Mouse (Mus musculus) small intestine, adult 2 months (tissue): Measurements from ENCODE around the gene Akap2. TPM values are rescaled to one million over a fixed set of nuclear protein-coding genes. Genes with fewer than 3 reads are reported as not detected.

Experiments
- H3K27ac ChIP-seq: fragments of 200-500 bp; 2 replicates; pipeline ENCODE4 v1.5.1; 2012; ENCODE audit warnings: low read depth, low read length, control low read depth, inconsistent platforms; ENCODE audit not compliant: insufficient read depth
- H3K27me3 ChIP-seq: fragments of 200-500 bp; 2 replicates; pipeline ENCODE4 v1.6.1; 2012; ENCODE audit warnings: mild to moderate bottlenecking, moderate library complexity, low read length, inconsistent platforms; ENCODE audit not compliant: control insufficient read depth, insufficient read depth
- H3K36me3 ChIP-seq: fragments of 200-500 bp; 2 replicates; pipeline ENCODE4 v1.6.1; 2012; ENCODE audit warnings: mild to moderate bottlenecking, low read length, control low read depth, inconsistent platforms; ENCODE audit not compliant: control insufficient read depth, insufficient read depth
- H3K4me1 ChIP-seq: fragments of 200-500 bp; 2 replicates; pipeline ENCODE4 v1.6.1; 2012; ENCODE audit warnings: low read length, inconsistent platforms, mixed read lengths; ENCODE audit not compliant: control insufficient read depth, insufficient read depth, insufficient read length
- H3K4me3 ChIP-seq: fragments of 200-500 bp; 2 replicates; pipeline ENCODE4 v1.5.1; 2012; ENCODE audit warnings: low read depth, mild to moderate bottlenecking, control low read depth, inconsistent platforms, low read length, moderate library complexity
- CTCF ChIP-seq: fragments of 200-500 bp; IDR thresholded peaks from 2 replicates; pipeline ENCODE4 v1.5.1; 2012; ENCODE audit warnings: low read depth, mild to moderate bottlenecking, control low read depth, inconsistent platforms, low read length, moderate library complexity, mixed read lengths; ENCODE audit not compliant: insufficient replicate concordance, insufficient read length; ENCODE audit errors: extremely low read depth
- POLR2A ChIP-seq: fragments of 200-500 bp; IDR thresholded peaks from 2 replicates; pipeline ENCODE4 v1.6.1; 2012; ENCODE audit warnings: low read depth, mild to moderate bottlenecking, control low read depth, inconsistent platforms, low read length, moderate library complexity
- WGBS: fragments of 180-500 bp; shearing (Covaris S2); methylation state at CpG from one replicate; pipeline ENCODE4 v1.1.7; 2018; 5-methylcytosine and 5-hydroxymethylcytosine counted together
- polyA plus RNA-seq: library from polyadenylated mRNA; depleted of rRNA; stranded (reverse); fragments of >200 nt; gene quantifications from 2 replicates; pipeline ENCODE4 v1.2.3, GENCODE M21; 2012

Gene Akap2
- polyA plus RNA-seq, 1 experiment = 7.6 TPM

DNA sequence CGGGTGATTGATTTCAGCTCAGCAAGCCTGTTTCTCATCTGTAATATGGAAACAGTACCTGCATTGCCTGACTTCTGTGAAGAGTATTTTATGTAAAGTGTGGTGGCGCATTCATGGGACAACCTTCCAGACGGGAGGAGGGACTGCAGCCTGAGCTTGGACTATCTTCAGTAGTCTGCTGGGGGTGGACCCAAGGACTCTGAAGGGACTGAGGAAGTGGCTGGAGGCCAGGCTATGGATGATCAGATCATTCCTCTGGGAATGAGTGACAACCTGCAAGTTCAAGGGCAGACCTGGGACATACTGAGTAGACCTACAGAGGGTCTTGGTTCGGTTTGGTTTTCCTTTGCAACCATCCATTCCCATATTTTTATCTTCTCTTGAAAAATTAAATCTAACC, 4.8 kb downstream of the Akap2 start:
- Histone ChIP-seq H3K27me3 (no peaks in the 10 kb centered on the region), H3K36me3 (no peaks in the 10 kb centered on the region)
- WGBS = 83% methylated on average over 4 of the region's 4 CpGs

DNA sequence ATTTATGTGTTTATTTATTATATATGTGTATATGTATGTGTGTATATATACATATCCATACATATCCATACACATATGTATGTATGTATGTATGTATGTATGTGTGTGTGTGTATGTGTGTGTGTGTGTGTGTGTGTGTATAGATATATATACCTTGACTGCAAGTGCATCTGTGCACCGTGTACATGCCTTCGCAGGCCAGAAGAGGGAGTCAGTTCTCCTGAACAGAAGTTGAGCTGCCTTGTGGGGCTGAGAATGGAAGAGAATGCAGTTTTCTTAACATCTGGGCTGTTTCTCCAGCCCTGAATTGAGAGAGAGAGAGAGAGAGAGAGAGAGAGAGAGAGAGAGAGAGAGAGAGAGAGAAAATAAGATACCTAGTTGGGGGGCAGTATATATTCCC, 6.2 kb downstream of the Akap2 start:
- no peak overlapping the region for H3K27ac ChIP-seq
- no peak for TF ChIP-seq CTCF
- TF ChIP-seq POLR2A = no peak
- H3K4me3 ChIP-seq = no peak overlapping the region
- H3K27me3 ChIP-seq = no peaks in the 10 kb centered on the region
- no peaks in the 10 kb centered on the region for H3K36me3 ChIP-seq
- H3K4me1 ChIP-seq = no peaks in the 10 kb centered on the region
- 45% methylated on average over 2 of the region's 2 CpGs for WGBS

More for the DNA sequence above, 4.8 kb downstream of the Akap2 start:
- H3K27ac ChIP-seq = no peak overlapping the region
- no peak overlapping the region for H3K4me3 ChIP-seq
- TF ChIP-seq POLR2A (no peak), CTCF (no peak)
- H3K4me1 ChIP-seq = no peaks in the 10 kb centered on the region

DNA sequence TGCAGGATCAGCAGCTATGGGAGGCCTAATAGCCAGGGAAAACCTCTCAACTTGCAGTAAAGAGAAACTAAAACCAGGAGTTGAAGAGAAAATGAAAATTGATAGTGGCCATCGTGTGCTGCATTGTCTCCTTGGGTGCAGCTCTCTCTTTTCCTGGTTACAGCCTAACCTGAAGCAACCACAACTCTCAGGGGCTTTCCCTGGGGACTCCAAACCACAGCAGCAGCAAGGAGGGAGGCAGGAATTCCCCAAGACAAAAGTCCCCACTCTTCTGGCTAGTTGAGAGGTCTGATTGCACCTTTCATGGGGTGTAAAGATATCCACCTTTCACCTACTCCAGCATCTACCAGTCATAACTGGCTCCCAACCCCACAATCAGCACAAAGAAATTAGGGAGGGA, 8.1 kb downstream of the Akap2 start:
- TF ChIP-seq CTCF = no peak
- TF ChIP-seq POLR2A = no peak
- WGBS = 26% methylated on average over 1 of the region's 1 CpGs
- Histone ChIP-seq H3K27ac (no peak overlapping the region), H3K27me3 (no peaks in the 10 kb centered on the region), H3K4me1 (no peaks in the 10 kb centered on the region), H3K36me3 (no peaks in the 10 kb centered on the region), H3K4me3 (no peak overlapping the region)

DNA sequence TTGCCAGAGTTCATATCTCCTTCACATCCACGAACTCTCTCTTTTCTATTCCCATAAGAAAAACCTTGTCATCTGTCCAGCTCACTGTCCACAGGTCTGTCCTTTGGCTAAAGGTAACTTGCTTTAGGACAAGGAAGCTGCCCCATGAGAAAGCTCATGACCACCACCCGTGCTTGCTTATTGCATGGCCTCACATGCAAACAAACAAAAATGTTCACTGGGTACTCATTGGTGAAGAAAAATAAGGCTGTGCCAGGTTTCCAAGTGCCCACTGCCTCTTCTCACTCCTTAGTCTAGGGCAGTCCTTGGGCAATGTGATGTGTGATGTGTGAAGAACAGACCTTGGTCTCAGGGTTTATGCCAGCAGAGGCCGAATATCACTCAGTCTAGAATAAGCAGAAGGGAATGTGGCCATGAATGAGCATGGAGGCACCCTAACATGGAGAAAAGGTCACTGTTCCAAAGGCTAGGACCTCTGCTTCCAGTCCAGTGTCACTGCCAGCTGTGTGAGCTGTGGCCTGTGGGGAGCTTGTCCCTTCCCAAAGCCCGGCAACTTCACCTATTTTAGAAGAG, 11.2 kb downstream of the Akap2 start:
- TF ChIP-seq POLR2A (no peak), CTCF (no peak)
- no peaks in the 10 kb centered on the region for H3K4me1 ChIP-seq
- no peaks in the 10 kb centered on the region for H3K36me3 ChIP-seq
- no peaks in the 10 kb centered on the region for H3K27me3 ChIP-seq
- 84% methylated on average over 4 of the region's 4 CpGs for WGBS
- H3K27ac ChIP-seq = no peak overlapping the region
- no peak overlapping the region for H3K4me3 ChIP-seq

DNA sequence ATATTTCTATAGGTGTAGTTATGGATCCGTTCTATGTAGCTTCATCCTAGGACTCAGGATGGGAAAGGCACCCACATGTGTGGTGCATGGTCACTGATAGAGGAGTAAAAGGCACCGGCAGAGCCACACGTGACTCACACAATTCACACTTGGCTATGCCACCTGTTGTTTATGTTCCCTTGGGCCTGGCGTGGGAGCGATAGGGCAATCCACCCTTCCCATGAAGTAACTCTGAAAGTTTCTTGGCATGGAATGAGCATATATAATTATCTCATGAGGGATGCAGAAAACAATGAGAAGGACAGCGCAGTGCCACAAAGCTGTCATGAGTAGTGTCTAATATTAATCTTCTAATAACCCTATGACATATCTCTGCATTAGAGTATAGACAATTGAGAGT, 12.6 kb downstream of the Akap2 start:
- TF ChIP-seq CTCF (no peak), POLR2A (no peak)
- H3K36me3 ChIP-seq = no peaks in the 10 kb centered on the region
- no peak overlapping the region for H3K4me3 ChIP-seq
- H3K27me3 ChIP-seq = no peaks in the 10 kb centered on the region
- no peaks in the 10 kb centered on the region for H3K4me1 ChIP-seq
- WGBS = 73% methylated on average over 6 of the region's 6 CpGs
- no peak overlapping the region for H3K27ac ChIP-seq

DNA sequence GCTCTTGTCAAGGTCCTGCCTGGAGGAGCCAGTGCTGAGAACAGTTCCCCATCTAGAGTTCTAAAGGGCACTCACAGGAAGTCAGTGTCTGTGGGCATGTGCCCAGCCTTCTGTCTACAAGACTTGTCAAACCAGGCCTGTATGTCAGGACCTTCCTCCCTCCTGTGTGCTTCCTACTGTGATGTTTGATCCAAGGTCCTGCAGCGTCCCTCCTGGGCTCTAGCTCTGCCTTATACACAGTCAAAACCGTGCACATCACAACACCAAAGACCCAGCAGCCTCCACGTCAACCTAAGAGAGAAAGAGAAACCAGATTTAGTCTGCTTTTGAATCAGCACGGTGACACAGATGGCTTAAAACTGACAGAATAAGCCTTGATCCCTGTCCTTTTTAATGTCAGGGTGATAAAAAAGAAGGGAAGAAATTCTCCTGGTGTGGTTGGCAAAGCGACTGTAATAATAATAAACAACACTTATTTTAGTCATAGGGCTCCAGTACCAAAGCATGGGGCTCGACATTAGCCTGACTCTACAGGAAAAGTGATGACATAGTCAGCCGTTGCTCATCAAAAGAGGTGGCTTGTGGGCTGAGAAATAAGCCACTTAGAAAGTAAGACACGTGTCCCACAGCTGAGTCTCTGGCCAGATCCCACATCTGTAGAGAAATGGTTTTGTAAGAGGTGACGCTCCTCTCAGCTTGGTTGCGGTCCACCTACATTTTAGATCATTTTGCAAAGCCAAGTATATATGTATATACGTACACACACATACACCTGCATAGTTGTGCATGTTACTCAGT, 13.5 kb downstream of the Akap2 start:
- no peak for TF ChIP-seq POLR2A
- H3K27me3 ChIP-seq = no peaks in the 10 kb centered on the region
- H3K4me1 ChIP-seq = no peaks in the 10 kb centered on the region
- peak overlapping the region; percentile 3; the same call in 1 of the 2 replicates for H3K27ac ChIP-seq
- WGBS = 61% methylated on average over 11 of the region's 11 CpGs
- no peak overlapping the region for H3K4me3 ChIP-seq
- no peaks in the 10 kb centered on the region for H3K36me3 ChIP-seq

DNA sequence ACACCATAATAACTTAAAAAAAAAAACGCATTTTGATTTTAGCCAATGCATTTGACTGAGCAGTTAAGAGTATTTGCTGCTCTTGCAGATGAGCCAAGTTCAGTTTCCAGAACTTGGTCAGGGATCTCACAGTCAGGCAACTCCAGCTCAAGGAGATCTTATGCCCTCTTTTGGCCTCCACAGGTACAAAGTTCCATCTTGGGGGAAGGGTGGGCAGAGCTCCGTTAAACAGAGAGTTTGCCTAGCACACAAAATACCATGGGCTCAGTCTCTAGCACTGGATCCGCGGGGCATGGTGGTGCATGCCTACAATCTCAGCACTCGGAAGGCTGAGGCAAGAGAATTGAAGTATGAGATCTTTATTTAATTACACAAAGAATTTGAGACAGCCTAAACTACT, 14.9 kb downstream of the Akap2 start:
- Histone ChIP-seq H3K4me1 (no peaks in the 10 kb centered on the region), H3K36me3 (no peaks in the 10 kb centered on the region), H3K4me3 (no peak overlapping the region), H3K27ac (no peak overlapping the region), H3K27me3 (no peaks in the 10 kb centered on the region)
- TF ChIP-seq POLR2A (no peak), CTCF (no peak)
- 69% methylated on average over 5 of the region's 5 CpGs for WGBS

DNA sequence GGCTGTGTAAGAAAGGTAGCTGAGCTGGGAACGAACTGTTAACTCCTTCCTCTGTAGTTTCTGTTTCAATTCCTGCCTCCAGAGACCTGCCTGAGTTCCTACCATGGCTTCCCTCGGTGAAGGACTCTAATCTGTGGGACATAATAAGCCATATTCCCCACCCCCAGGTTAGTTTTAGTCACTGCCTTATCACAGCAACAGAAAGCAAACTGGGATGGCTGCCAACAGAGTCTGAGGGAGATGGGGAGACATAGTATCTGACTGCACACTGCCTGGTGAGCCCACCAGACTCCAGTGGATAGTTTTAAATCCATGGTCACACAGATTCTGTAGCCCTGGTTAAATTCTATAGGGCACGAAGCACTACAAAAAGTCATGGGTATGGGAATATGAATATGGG, 16.0 kb downstream of the Akap2 start:
- WGBS = 48% methylated on average over 3 of the region's 3 CpGs
- H3K27ac ChIP-seq = no peak overlapping the region
- TF ChIP-seq POLR2A (no peak), CTCF (no peak)
- no peaks in the 10 kb centered on the region for H3K27me3 ChIP-seq
- no peak overlapping the region for H3K4me3 ChIP-seq
- no peaks in the 10 kb centered on the region for H3K36me3 ChIP-seq
- H3K4me1 ChIP-seq = no peaks in the 10 kb centered on the region
